Mouse (Mus musculus) ovary, adult 18-20 months (tissue): Measurements from ENCODE around the gene Wscd2.

ENCODE experiments used
- DNase-seq: peaks from one replicate; pipeline ENCODE4 v3.0.0; 2022; ENCODE audit warnings: low spot score, mixed read lengths

Wscd2 gene

DNA sequence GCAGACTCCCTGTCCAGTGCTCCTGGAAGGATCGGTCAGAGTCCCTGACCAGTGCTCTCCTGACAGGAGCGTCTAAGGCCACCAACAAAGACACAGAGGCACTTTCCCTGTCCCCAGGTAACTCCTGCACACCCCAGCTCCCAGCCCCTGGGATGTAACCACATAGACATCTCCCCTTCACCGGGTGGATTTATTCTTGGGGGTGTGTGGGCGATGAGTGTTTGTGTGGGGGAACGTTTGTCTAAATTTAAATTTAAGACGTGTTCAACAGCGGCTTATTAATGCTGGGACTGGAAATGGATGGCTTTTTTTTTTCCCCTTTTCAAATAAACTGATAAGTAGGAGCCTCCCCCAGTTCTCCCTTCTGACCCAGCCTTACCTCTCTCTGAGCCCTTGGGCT is 49.7 kb downstream of the Wscd2 start:
- DNase-seq: no peak

DNA sequence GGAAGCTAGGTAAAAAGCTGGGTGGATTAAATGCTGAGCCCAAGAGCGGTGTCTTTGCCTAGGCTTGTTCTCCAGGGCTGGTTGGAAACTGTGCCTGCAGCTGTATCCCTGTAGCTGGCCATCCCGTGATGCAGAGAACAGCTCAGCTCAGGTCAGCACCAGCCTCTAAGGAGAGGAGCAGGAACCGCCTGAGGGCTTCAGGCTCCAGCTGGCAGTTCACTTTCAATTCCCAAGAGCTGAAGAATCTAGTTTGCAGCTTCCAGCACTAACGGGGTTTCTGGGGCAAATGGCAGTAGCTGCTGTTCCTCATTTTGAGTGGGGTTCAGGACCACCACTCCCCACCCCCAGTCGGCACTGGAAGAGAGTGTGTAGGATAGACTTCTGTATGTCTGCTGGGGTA is 51.1 kb downstream of the Wscd2 start:
- no peak for DNase-seq

DNA sequence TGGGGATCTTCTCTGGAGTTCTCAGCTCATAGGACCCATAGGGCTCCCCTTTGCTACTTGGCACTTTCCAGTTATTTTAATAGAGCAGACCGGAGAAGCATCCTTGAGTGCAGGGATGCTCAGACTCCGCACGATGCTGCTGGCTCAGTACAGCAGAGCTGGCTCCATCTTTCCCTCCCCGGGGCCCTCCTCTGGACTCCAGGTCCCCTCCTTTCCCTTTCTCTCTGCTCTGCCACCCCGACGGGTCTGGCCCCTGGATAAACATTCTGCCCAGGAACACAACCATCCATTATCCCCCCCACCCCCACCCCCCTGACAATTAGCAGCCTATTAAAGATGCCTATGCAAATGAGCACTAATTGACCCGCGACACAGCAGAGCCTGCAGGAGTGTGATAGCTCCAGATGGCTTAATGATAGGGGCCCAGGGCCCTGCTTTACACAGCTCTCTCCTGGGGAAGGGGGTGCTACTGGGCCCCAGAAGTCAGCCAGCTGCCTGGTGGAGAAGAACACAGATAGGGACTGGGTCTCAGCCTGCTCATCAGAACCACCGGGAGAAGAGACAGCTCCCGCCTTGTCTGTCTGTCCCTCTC is 52.8 kb downstream of the Wscd2 start:
- no peak for DNase-seq

DNA sequence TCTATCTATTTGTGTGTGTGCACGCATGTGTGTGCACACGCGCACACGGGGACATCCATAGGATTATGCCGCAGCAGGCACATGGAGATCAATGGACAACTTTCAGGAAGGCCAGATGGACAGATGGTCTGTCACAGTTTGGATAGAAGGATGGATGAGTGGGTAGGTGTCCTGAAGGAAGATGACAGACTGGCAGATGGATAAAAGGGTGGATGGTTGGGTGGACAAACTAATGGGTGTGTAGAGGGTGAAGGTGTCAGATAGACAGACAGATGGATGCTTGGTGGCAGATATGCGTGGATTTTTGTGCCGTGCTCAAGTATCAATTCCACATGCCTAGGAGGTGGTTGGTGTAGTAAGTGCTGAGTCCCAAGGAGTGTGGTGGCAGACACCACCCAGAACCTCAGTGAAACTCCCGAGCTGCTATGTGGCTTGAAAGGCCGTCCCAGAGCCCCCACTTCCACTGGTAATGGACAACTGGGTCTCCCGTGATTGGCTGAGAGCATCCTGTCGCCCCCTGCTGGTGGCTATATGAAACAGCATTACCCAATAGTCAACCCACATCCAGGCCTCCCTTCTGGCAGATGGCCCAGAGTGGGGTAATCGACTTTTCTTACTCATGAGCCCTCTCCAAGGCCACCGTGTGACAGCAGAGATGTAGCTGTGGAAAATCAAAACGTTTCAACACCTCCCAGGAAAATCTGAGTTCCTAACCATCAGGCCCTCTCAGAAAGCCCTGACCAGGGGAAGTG is 58.0 kb downstream of the Wscd2 start:
- DNase-seq: peak; percentile 7

DNA sequence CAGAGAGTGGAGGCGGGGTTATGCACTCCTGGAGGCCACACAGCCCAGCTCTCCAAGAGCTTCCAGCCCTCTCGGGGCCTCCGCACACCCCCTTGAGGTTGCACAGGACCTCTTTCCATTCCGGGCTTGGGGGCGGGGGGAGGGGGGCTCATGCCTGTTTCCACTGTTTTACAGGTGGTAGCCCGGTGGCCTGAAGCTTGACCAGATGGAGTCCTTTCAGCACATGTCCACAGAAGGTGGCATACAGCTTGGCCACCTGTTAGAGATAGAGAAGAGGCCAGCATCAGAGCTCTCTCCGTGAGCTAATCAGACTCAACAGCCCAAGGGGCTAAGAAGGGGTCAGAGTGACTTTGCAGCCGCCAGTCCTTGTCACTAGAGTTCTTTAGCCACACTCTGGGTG is 60.1 kb downstream of the Wscd2 start:
- no peak for DNase-seq

DNA sequence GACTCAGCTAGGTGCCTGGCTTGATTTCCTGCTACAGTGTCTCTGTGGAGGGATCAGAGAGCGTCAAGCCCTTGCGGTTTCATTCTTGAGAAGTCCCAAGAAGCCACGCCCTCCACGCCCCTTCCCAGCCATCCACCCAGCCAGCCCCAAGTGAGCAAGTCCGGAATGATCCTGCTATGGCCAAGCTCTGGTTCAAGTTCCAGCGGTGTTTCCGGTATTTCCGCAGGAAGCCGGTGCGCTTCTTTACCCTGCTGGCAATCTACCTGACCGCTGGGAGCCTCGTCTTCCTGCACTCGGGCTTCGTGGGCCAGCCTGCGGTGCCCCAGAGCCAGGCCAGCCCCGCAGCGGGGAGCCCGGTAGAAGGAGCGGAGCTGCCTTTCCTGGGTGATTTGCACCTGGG is 60.6 kb downstream of the Wscd2 start:
- no peak for DNase-seq

DNA sequence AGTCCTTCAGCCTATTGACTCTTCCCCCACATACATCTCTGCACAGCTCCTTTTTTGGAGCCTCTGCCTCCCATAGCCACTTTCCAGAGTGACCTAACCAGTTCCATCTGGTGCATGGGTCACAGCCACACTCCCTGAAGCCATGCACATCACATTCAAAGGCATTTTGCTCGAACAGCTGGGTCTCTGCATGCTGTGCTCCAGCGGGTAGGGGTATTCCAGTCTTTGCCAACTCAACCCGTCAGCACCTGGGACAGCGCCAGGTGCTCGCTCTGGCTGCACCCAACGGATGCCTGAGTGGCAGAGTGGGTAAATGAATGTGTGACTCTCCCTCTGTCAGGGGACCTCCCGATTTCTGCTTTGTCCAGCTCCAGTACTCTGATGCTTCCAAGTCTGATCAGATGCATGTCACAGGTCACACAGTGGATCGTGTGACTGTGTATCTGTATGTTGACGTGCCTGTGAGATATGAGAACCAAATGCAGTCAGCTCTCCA is 63.3 kb downstream of the Wscd2 start:
- no peak for DNase-seq

DNA sequence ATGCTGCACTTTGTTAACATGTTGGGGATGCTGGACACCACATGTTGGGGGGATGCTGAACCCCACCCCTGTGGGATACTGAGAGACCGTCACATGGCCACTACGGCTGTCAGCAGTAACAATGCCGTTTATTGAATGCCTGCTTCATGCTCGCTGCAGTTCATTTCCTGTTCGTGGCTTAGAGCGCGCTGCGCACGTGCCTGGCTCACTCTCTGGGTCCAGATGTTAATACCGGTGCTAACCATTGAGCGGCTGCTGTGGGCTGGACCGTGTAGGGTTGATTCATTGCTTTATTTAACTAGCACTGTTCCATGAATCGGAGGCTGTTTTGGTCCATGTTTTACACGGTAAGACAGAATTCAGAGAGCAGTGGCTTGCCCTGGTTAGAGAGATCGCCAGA is 64.0 kb downstream of the Wscd2 start:
- DNase-seq: no peak

DNA sequence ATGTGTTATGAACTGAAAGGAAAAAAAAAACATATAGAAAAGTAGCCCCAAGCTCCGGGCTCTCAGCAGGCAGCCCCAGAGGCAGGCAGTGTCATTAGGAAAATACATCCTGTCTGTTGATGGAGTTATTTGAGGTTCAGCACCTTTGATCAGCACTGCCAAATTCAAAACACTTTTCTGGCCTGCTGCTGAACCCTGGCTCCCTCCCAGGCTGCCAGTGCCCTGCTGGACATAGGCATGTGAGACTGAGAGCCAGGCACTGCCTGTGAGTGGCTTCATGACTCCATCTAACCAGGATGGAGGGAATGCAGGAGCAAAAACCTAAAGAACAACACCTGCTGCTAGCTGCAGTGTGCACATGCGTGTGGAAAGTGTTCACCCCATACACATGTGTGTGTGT is 64.4 kb downstream of the Wscd2 start:
- no peak for DNase-seq

DNA sequence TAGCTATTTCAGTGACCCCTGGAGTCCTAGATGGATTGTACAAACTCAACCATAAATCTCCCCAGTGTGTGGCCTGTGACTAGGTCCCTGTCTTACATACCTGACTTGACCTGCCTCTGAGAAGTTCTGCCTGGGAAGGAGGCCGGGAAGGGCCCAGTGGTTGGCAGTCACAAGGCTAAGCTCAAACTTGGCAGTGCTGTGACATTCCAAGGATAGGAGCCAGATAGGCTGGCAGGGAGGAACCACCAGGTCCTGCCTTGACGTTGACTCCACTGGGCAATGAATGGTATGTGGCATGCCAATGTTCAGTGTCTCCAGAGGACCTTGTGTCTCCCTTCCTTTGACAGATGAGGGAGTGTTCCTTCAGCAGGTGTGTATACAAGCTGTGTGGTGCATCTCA is 65.6 kb downstream of the Wscd2 start:
- no peak for DNase-seq

DNA sequence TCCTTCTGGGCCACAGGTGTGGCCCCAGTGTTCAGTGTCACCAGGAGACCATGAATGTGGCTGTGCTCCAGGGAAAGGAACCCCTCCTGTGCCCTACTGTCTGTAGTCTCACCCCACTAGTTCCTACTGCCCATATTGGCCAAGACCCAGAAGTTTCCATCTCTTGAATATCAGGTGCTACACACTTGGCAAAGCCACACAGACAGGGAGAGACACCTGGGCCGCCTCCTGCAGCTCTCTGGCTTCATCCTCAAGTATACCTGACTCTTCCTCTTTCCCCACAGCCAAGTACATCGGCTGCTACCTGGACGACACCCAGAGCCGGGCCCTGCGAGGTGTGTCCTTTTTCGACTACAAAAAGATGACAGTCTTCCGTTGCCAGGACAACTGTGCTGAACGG is 67.9 kb downstream of the Wscd2 start:
- DNase-seq: no peak

DNA sequence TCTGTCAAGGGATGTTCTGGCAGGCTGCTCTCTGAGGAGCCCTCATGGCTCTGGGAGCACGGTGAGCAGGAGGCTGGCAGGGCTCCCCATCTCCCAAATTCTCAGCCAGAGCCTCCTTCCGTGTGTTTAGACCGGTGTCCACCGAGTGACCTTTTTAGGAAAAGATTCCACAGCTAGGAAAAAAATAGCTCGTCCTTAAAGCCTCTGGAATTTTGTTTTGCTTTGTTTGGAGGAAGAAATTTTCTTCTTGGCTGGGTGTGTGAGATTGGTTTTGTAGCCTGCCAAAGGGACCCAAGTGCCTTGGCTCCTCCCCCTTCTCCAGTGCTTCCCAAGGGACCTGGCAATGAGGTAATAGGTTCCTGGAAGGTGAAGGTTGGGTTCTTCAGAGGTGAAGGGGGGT is 69.5 kb downstream of the Wscd2 start:
- DNase-seq: no peak

DNA sequence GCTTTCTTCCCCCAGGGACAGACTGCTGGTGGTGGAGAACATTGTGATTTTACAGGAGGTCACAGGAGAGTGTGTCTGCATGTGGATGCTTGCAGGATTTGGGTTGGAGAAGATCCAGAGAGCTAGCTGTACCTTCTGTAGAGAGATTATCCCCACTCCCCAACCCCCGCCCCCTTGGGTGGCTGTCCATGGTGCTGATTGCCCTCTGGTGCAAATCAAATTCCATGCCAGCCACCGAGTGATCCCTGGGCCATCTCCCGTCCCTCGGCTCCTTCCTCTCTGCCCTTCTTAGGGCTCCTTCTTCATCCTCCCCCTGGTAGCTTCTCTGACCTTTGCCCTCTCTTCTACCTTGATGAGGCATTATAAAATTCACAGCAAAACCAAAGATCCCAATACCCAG is 74.3 kb downstream of the Wscd2 start:
- no peak for DNase-seq

DNA sequence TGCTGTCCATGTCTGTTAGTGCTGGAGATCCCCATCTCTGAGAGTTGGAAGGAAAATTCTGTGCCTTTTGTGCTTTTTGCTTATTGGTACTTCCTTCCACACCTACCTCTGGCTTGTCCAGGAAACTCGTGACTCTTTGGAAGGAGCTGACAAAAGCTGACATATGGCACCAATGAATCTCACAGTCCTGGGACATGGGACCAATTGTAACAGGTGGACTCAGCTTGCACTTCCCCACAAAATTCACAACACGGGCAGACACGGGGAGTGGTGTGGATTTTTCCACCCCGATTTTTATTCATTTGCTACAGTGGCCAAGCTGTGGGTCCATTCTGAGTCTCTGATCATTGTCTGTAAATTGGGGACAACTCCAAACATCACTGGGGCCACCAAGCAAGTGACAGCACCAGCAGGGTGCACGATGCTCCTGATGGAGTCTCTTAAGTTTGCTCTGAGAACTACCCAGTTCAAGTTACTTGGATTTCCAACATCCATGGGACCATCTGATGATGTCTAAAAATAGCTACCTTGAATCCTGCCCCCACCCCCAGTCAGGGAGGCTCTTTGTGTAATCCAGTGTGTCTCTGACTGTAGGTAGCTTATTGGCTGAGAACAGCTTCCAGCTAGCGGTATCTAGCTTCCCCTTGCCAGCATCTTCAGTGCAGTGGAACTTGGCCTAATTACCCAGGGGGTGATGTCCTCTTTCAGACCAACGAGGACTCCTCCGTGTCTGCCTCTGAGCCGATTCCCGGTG is 75.1 kb downstream of the Wscd2 start:
- DNase-seq: no peak

DNA sequence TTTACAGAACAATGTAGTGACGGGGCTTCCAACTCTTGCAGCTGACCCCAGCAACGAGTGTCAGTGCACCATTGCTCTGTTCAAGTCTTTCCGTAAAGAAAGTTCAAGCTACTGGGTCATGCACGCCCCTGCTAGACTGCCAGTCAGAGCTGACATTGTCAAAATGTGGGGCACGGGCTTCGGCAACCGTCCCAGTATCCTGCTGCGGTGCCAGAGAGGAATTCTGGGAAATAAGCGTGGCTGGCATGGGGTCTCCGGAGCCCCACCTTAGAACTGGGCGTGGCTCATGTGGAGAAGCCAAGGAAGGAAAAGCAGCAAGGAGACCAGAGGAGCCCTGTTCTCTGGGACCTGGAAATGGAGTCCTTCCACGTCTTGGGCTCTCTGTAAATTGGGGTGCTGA is 75.7 kb downstream of the Wscd2 start:
- DNase-seq: no peak

DNA sequence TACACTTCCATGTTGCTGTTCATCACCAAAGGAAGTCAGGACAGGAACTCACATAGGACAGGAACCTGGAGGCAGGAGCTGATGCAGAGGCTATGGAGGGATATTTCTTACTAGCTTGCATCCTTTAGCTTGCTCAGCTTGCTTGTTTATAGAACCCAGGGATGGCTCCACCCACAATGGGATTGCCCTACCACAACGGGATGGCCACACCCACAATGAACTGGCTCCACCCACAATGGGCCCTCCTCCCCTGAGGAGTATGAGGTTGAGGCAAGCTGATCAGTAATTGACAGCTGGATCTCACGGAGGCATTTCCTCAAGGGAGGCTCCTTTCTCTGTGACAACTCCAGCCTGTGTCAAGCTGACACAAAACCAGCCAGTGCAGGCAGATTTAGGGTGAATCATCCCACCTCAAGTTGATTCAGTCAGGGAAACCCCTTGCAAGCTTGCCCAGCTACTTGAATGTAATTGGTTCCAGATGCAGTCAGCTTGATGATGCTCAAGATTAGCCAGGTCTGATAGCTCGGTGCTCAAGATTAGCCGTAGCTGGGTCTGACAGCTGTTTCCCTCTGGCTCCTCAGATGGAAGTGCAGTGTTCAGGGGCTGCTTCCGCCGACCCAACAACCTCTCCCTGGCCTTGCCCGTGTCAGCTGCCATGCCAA is 80.1 kb downstream of the Wscd2 start:
- no peak for DNase-seq

DNA sequence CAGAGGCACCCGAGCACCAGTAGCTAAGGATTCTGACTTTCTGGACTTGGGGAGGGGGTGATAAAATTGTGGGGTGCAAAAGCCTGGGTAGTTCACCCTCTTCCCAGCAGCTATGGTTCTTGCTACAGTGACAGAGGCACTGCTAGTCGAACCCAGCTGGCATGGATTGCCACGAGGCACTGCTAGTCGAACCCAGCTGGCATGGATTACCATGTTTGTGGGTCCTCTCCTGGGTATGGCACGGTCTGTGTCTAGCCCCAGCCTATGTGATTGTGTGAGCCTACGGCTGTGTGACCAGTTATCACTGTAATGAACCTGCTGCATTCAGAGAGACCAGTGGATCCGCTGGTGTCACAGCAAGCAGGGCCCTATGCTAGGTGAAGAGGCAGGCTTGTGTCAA is 87.4 kb downstream of the Wscd2 start:
- no peak for DNase-seq

DNA sequence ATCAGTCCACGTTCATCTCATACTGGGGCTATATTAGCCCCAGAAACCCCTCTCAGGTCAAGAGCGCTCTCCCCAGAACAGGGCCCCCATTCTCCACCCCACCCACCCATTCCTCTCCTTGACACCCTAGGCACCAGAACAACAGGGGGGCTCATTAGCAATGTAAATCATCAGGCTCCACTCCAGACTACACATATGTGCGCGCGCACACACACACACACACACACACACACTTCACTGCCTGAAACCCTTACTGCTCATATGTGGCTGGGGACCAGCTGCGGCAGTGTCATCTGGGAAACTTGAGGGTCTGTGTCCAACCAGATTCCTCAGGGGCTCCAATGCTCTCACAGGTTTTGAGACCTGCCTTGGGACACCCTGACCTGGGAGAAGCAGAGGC is 88.3 kb downstream of the Wscd2 start:
- DNase-seq: no peak

DNA sequence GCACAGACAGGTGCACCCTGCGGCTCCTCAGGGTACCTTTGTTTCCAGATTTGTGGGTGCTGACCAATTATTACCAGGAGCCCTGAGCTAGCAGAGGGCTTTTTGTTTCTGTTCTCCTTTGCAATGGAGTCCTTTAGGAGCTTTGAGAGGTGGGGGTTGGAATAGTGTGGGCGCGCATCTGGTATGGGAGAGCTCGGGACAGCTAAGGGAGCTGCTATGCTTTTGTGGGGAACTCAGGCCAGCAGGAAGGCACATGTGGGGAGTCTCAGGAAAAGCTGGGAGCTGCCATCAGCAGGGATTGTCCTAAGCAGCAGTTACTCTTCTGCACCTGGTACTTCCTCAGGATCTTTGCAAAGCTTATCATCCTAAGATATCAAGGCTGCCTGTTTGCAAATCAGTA is 89.0 kb downstream of the Wscd2 start:
- DNase-seq: no peak

DNA sequence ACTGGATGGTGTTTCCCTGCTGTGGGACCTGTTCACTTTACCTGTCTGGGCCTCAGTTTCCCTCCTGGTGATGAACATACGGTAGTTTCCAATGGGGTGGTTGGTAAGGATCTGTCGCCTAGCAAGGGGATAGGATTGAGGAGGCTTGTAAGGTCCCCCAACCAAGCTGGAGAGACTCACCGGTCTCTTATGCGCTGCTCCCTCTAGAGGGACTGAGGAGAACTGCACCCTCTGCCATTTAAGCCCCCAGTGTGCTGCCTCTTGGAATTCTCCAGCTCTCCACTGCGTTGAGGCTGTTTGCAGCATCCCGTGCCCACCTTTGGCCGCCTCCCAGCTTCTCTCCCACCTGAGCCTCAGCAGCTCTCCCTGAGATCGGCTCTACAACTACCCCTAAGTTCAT is 90.1 kb downstream of the Wscd2 start:
- no peak for DNase-seq

DNA sequence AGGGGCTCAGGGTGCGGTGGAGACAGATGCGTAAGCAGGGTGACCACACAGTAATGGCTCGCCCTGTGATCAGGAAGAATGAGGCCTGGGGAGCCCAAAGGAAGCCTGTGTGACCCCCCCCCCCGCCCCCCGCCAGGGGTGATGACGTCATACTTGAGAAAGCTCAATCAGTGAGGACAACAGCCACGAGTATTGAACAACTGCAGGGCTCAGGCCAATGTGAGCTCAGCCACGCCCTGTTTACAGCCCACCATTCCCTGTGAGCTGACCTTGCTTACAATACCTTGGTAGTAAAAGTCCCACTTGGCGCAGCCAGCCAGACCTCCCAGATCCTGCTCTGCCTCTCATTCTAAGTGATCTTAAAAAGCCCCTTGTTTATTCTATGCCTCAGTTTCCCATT is 90.7 kb downstream of the Wscd2 start:
- no peak for DNase-seq

DNA sequence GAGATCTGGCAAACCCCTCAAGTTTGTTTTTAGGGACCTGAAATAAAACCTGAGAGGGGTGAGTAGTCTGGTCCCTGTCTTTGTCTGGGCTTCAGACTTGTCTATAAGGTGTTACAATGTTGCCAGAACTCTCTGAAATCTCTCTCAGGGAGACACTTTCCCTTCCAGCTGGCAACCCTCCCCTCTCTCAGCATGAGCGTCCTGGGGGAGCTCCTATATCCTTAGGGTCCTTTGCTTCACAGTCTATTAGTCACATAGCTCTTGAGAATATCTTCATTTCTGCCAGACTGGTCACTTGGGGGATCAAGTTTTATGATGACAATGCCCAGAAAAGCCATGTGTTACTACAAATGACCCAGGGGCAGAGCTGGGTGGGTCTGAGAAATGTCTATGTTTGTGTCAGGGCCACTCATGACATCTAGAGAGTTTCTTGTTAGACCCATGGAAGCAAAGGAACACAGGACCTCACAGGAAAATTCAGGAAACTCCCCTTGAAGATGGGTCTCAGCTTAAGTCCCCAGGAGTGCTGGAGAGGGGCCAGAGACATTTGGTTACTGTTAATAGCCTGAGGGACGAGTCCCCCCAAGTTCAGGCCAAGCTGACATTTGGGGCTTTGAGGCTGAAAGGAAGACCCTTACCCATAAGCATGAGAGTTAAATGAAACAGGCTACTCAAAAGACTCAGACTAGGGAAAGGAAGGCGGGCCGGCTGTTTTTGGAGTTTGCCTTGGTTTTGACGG is 93.5 kb downstream of the Wscd2 start:
- DNase-seq: no peak
